Mouse (Mus musculus): ENCODE measurements around the gene Camsap3.

Gene Camsap3

GRCm38 (mm10) chr8:3603439-3603838 is 16.3 kb downstream of the Camsap3 start:
- no peak for DNase-seq

- DNase-seq, result no peak
Measured at GRCm38 (mm10) chr8:3606593-3606992, 19.5 kb downstream of the Camsap3 start.

DNA sequence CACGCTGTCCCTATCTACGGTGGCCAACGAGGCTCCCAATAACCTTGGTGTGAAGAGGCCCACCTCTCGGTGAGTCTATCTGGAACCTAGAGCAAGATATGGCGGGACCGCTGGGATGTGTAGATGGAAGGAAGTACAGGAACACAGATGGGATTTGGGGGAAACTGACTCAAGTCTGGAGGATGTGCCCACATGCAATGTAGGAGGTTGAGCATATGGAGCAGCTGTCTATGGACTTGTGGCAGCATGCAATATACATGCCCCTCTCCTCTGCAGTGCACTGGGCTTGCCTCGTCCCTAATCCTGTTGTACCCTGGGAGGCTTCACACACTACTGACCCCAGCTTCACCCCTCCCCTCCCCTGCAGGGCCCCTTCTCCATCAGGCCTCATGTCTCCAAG is 20.7 kb downstream of the Camsap3 start:
- no peak for DNase-seq

DNA sequence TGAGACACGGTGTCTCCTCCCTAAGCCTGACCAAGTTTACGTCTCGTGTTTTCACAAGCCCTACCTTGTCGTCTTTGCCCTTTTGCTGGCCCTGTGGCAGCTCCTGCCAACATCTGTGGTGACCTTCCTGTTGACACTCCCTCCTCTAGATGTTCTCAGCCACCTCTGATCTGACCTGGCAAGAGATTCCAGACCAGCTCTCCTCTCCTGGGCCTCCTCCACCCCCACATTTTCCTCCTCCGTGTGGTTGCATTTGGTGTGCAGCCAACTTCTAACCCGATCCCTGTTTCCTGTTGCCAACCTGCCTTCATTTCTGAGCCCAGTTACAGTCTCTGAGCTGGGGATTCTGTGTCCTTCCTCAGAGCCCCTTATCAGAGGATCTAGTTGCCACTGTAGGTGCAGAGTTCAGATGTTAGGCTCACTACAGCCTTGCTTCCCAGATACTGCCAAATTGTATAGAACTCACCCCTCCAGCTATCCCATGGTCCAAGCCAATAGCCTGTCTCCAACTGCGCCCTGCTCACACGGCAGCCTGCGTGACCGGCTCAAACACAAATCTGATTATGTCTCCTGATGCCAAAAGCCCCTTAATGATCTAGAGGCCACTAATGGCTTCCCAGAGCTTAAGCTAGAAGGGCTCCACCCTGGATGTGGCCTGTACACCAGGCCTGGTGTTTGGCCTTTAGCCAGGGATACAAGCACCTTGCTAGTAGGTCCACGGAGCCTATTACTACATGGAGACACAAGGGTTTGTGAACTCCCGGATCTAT is 22.1 kb downstream of the Camsap3 start:
- DNase-seq, result no peak

- DNase-seq, result no peak
Measured at GRCm38 (mm10) chr8:3609816-3610150, 22.7 kb downstream of the Camsap3 start.

- DNase-seq, result peak; percentile 97 to 98
Measured at GRCm38 (mm10) chr8:3621199-3621970, 34.3 kb downstream of the Camsap3 start, which contains the start of the genes Xab2 and Pet100. Xab2 (minus strand) TSS chr8:3621316. Pet100 (plus strand) TSS chr8:3621548.

DNA sequence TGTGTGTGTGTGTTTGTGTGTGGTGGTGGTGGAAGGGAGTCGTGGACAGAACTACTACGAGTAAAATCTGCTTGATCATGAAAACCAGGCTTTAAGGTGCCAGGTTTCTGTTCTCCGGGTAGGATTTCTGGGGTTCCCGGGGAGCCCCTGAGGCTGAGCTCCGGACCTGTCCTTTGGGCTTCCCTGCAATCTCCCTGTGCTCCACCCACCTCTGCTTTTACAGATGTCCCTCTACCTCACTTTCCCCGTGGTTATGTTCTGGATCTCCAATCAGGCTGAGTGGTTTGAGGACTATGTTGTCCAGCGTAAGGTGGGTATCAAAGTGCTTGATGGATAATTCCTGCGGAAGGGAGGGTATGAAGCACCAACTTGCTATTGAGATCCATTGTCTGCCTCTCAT is 35.0 kb downstream of the Camsap3 start:
- no peak for DNase-seq

DNA sequence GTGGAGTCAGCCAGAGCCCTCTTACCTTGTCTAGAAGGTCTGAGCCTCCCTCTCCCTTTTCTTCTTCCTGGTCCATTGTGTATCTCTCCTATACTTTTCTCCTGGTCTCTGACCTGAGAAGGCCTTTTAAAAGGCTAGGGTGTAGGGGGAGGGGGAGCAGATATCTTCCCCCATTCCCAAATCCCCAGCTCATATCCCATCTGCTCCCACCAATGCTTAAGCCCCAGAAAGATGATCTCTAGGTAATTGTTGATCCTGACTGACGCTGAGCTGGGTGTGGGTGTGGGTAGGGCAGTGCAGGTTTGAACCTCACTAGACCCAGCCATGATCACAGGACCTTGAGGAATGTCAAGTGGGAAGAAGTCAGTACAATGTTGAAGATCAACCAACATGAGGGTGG is 38.4 kb downstream of the Camsap3 start, which contains the start of gene Pcp2:
Gene Pcp2 (minus strand): TSS at position 101 of the 400 bp plus-strand sequence.
- DNase-seq, result no peak

- no peak for DNase-seq
Measured at GRCm38 (mm10) chr8:3626971-3627370, 39.9 kb downstream of the Camsap3 start.

DNA sequence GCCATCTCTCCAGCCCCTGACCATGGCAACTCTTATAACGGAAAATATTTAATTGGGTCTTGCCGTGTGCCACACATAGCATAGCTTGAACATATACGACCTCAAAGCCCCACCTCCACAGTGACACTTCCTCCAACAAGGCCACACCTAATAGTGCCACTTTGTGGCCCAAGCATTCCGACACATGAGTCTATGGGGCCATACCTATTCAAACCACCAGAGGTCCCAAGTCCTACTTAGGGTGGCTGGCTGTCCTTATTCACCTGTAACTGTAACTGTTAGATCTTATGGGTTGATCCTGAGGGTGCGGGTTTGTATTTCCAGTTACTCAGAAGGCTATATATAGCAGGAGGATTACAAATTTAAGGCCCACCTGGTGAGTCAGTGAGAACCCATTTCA is 40.9 kb downstream of the Camsap3 start:
- DNase-seq, result peak; percentile 66 to 74

DNA sequence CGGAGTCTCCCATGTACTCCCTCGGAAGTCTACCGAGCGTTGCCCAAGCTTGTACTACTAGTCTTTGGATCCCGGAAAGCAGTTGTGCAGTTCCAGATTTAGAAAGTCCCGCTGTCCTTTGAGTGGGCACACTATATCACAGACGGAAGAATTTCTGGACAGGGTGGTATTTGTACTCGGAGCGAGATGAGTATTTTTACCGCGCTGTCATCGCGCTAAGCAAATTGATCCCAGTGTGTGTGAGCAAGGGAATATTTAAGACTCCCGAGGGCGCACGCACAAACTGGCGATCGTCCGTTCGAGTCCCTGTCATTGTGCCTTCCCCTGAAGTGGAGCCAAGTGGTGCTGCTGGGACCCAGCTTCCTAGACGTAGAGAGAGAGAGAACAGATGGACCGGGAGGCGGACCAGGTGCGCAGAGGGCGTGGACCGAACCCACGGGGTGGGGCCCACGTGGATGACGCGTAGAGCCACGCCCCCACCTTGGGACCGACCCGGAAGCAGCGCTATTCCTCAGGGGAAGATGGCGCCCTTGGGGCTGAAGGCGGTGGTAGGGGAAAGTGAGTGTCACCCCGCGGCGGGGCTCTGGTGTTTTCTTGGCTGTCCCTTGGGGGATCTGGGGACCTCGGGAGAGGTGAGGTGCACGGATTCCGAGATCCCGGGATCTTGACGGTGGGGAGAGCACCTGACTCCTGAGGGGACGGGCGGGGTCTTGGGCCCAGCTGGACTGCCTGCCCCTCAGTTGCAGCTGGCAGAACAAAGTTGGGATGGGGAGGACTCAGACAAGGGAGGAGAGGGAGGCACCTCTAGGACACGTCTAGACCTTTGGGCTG is 43.8 kb downstream of the Camsap3 start, which contains the start of gene Stxbp2:
Gene Stxbp2 (plus strand): TSS at position 309 of the 831 bp plus-strand sequence.
- peak; percentile 93 for DNase-seq

- peak; percentile 35 to 40 for DNase-seq
Measured at GRCm38 (mm10) chr8:3631478-3631875, 44.4 kb downstream of the Camsap3 start.

GRCm38 (mm10) chr8:3645804-3646203 is 58.7 kb downstream of the Camsap3 start:
- DNase-seq, result peak; percentile 76 to 78

DNA sequence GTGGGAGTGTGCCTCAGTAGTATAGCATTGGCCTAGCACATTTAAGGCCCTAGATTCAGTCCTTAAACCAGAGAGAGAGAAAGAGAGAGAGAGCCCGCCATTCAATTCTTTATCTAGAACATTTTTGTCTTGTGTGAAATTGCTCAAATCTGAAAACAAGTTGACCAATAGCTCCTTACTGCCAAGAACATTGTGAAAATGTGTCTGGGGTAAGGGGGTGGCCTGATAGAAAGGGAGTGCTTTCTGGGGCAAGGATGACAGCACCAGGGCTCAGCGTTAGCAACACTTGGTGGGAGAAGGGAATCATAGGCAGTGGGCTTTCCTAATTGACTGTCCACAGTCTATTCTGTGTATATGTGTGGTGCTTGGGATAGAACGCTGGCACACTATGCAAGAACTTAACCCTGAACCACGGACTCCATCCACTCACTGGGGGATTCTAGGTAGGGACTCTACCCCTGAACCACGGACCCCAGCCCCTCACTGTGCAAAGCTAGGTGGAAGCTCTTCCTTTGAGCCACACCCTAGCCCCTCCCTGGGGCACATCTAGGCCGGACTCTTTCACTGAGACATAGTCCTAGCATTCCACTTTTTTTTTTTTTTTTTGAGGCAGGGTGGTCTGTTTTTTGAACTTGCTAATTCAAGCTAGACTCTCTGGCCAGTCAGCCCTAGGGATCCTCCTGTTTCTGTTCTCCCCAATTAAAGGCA is 59.9 kb downstream of the Camsap3 start:
- DNase-seq, result no peak

GRCm38 (mm10) chr8:3647561-3647960 is 60.5 kb downstream of the Camsap3 start:
- DNase-seq, result no peak

- DNase-seq, result no peak
Measured at GRCm38 (mm10) chr8:3648268-3648667, 61.2 kb downstream of the Camsap3 start.

DNA sequence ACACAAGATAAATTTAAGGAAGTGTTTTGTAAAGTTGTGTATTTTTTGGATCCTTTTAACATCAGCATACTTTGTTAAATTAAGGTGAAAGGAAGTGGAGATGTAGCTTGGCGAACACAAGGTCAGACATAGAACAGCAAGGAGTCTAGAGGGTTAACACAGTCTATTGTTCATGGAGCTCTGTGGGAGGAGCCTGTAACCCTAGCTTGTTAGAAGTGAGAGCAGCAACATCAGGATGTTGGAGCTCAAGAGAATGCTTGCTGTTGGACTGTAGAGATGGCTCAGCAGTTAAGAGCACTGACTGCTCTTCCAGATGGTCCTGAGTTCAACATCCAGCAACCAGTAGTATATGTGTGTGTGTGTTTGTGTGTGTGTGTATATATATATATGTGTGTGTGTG is 61.9 kb downstream of the Camsap3 start:
- DNase-seq, result no peak

DNA sequence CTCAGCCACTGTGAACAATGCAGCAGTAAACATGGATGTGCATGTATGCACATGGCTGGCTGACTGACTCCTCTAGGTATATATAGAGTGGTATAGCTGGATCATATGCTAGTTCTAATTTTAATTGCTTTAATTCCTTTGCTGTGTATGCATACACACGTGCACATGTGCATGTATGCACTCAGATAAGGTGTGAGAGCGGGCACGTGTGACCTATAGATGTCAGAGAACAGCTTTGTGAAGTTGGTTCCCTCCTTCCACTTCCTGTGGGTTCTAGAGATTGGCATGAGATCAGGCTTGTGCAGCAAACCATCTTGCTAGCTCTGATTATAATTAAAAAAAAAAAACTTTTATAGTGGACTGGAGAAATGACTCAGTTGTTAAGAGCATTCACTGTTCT is 65.8 kb downstream of the Camsap3 start:
- DNase-seq, result no peak

- DNase-seq, result no peak
Measured at GRCm38 (mm10) chr8:3654726-3655508, 67.8 kb downstream of the Camsap3 start.

DNA sequence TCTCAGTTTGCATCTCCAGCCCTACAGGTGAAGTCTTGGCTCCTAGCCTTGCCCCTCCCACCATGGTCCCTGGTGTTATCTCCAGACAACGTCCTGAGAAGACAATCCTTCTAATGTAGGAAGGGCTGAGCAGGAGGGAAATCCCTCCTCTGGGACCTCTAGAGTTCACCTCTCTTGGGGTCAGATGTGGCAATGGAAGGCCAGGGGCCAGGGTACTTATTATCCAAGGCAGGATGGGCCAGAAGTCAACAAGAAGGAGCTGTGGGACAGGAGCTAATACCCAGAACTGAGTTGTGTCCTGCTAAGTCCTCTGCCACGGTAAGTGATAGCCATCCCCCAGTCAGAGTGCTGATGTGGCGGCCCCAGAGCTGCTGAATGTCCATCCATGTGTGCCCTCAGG is 68.4 kb downstream of the Camsap3 start, which contains the start of gene Retn:
Gene Retn (plus strand): TSS at position 245 of the 400 bp plus-strand sequence.
- DNase-seq, result no peak

- no peak for DNase-seq
Measured at GRCm38 (mm10) chr8:3656725-3657381, 69.8 kb downstream of the Camsap3 start.
